Mouse (Mus musculus) midbrain, embryonic 13.5 days (tissue): ENCODE data around the gene Top3b. TPM values are rescaled to one million over a fixed set of nuclear protein-coding genes. Genes with fewer than 3 reads are reported as not detected.
"Not testable (repeated sequence)": the region's sequence is repeated elsewhere in the genome, so short reads cannot be mapped to it uniquely, and the experiment has no call there.

Experiments used
- ATAC-seq: fragments of 200-750 bp; cut with Nextera tagmentation; 2 replicates; pipeline ENCODE4 v1.8.0; 2017; ENCODE audit warnings: mild to moderate bottlenecking, moderate TSS enrichment, moderate library complexity
- H3K27ac ChIP-seq: fragments of 300-500 bp; sonication (generic); 2 replicates; pipeline ENCODE4 v1.5.1; 2015; ENCODE audit warnings: inconsistent platforms, mild to moderate bottlenecking, moderate library complexity
- H3K27me3 ChIP-seq: fragments of 300-500 bp; sonication (generic); 2 replicates; pipeline ENCODE4 v1.6.1; 2015; ENCODE audit warnings: mild to moderate bottlenecking, inconsistent platforms
- H3K36me3 ChIP-seq: fragments of 300-500 bp; sonication (generic); 2 replicates; pipeline ENCODE4 v1.6.1; 2015; ENCODE audit warnings: mild to moderate bottlenecking, inconsistent platforms
- H3K4me1 ChIP-seq: fragments of 300-500 bp; sonication (generic); replicated peaks from 2 replicates; pipeline ENCODE4 v1.6.1; 2015; ENCODE audit warnings: inconsistent platforms
- H3K4me2 ChIP-seq: fragments of 300-500 bp; sonication (generic); replicated peaks from 2 replicates; pipeline ENCODE4 v1.6.1; 2015; ENCODE audit warnings: moderate library complexity, mild to moderate bottlenecking, inconsistent platforms
- H3K4me3 ChIP-seq: fragments of 300-500 bp; sonication (generic); replicated peaks from 2 replicates; pipeline ENCODE4 v1.5.1; 2015; ENCODE audit warnings: mild to moderate bottlenecking, inconsistent platforms
- H3K9ac ChIP-seq: fragments of 300-500 bp; sonication (generic); replicated peaks from 2 replicates; pipeline ENCODE4 v1.6.1; 2015; ENCODE audit warnings: mild to moderate bottlenecking, inconsistent platforms
- H3K9me3 ChIP-seq: fragments of 300-500 bp; sonication (generic); 2 replicates; pipeline ENCODE4 v1.6.1; 2016; ENCODE audit warnings: mild to moderate bottlenecking, inconsistent platforms
- WGBS: fragments of 180-500 bp; shearing (Covaris S2); methylation state at CpG from one replicate; pipeline ENCODE4 v1.1.7; 2015; 5-methylcytosine and 5-hydroxymethylcytosine counted together
- polyA plus RNA-seq: library from polyadenylated mRNA; unstranded; fragments of >200 nt; fragmentation: Nextera tagmentation; extraction: Ambion mirVana; gene quantifications from 2 replicates; pipeline ENCODE4 v1.2.1, GENCODE M21; 2015

Gene Top3b
- polyA plus RNA-seq, 1 experiment from 2014 or later, result 73.7 TPM

GRCm38 (mm10) chr16:16903188-16903587 is 32.7 kb downstream of the Top3b start:
- Histone ChIP-seq H3K36me3 (peaks cover 64% of the 10 kb centered on the region), H3K4me2 (no peak overlapping the region), H3K9ac (no peak overlapping the region), H3K9me3 (no peaks in the 10 kb centered on the region), H3K4me1 (peaks cover 5% of the 10 kb centered on the region), H3K27me3 (no peaks in the 10 kb centered on the region), H3K27ac (no peak overlapping the region), H3K4me3 (no peak overlapping the region)
- ATAC-seq, result 0 out of 2 replicates have a peak, but pooled peaks have one; percentile 7
- 87% methylated on average over 5 of the region's 5 CpGs for WGBS

GRCm38 (mm10) chr16:16907799-16908198 is 37.3 kb downstream of the Top3b start:
- no peak overlapping the region for H3K4me2 ChIP-seq
- 84% methylated on average over 6 of the region's 6 CpGs for WGBS
- no peaks in the 10 kb centered on the region for H3K9me3 ChIP-seq
- no peak overlapping the region for H3K27ac ChIP-seq
- ATAC-seq, result no peak
- H3K4me3 ChIP-seq, result no peak overlapping the region
- no peaks in the 10 kb centered on the region for H3K27me3 ChIP-seq
- H3K36me3 ChIP-seq, result peaks cover 88% of the 10 kb centered on the region
- H3K4me1 ChIP-seq, result peaks cover 7% of the 10 kb centered on the region
- H3K9ac ChIP-seq, result no peak overlapping the region

GRCm38 (mm10) chr16:16911641-16912597 is 41.4 kb downstream of the Top3b start:
- Histone ChIP-seq H3K4me1 (peaks cover 7% of the 10 kb centered on the region), H3K27me3 (no peaks in the 10 kb centered on the region), H3K4me2 (no peak overlapping the region), H3K4me3 (no peak overlapping the region), H3K9me3 (no peaks in the 10 kb centered on the region), H3K9ac (no peak overlapping the region), H3K27ac (peak overlapping the region; percentile 67), H3K36me3 (peaks cover 86% of the 10 kb centered on the region)
- WGBS, result 29% methylated on average over 13 of the region's 13 CpGs
- peak; percentile 98 for ATAC-seq

GRCm38 (mm10) chr16:16913440-16913839 is 42.9 kb downstream of the Top3b start:
- WGBS, result 86% methylated on average over 1 of the region's 1 CpGs
- H3K27ac ChIP-seq, result no peak overlapping the region
- no peak for ATAC-seq
- H3K4me3 ChIP-seq, result no peak overlapping the region
- H3K36me3 ChIP-seq, result peaks cover 90% of the 10 kb centered on the region
- no peaks in the 10 kb centered on the region for H3K9me3 ChIP-seq
- peaks cover 7% of the 10 kb centered on the region for H3K4me1 ChIP-seq
- no peak overlapping the region for H3K9ac ChIP-seq
- no peaks in the 10 kb centered on the region for H3K27me3 ChIP-seq
- H3K4me2 ChIP-seq, result no peak overlapping the region

- no peaks in the 10 kb centered on the region for H3K4me1 ChIP-seq
- H3K36me3 ChIP-seq, result peaks cover 99% of the 10 kb centered on the region
- H3K9ac ChIP-seq, result no peak overlapping the region
- H3K4me3 ChIP-seq, result no peak overlapping the region
- no peak overlapping the region for H3K27ac ChIP-seq
- H3K4me2 ChIP-seq, result no peak overlapping the region
- H3K9me3 ChIP-seq, result no peaks in the 10 kb centered on the region
- WGBS, result 92% methylated on average over 7 of the region's 7 CpGs
- ATAC-seq, result no peak
- H3K27me3 ChIP-seq, result no peaks in the 10 kb centered on the region
Observed at GRCm38 (mm10) chr16:16918441-16919117, 48.0 kb downstream of the Top3b start.

GRCm38 (mm10) chr16:16921021-16921435 is 50.5 kb downstream of the Top3b start:
- H3K4me1 ChIP-seq, result no peaks in the 10 kb centered on the region
- H3K27me3 ChIP-seq, result no peaks in the 10 kb centered on the region
- no peaks in the 10 kb centered on the region for H3K9me3 ChIP-seq
- H3K36me3 ChIP-seq, result peaks cover 93% of the 10 kb centered on the region
- 83% methylated on average over 3 of the region's 3 CpGs for WGBS
- no peak overlapping the region for H3K4me3 ChIP-seq
- ATAC-seq, result no peak
- H3K4me2 ChIP-seq, result no peak overlapping the region
- no peak overlapping the region for H3K27ac ChIP-seq
- H3K9ac ChIP-seq, result no peak overlapping the region

- WGBS, result 94% methylated on average over 3 of the region's 3 CpGs
Observed at GRCm38 (mm10) chr16:16924481-16924880, 53.9 kb downstream of the Top3b start.

GRCm38 (mm10) chr16:16926536-16926935 is 56.0 kb downstream of the Top3b start:
- Histone ChIP-seq H3K27me3 (no peaks in the 10 kb centered on the region), H3K4me2 (no peak overlapping the region), H3K9ac (no peak overlapping the region), H3K4me1 (peaks cover 14% of the 10 kb centered on the region), H3K4me3 (no peak overlapping the region), H3K27ac (no peak overlapping the region), H3K9me3 (no peaks in the 10 kb centered on the region), H3K36me3 (peaks cover 50% of the 10 kb centered on the region)
- WGBS, result 15% methylated on average over 5 of the region's 5 CpGs
- ATAC-seq, result no peak

More at GRCm38 (mm10) chr16:16924481-16924880, 53.9 kb downstream of the Top3b start:
- ATAC-seq, result no peak
- Histone ChIP-seq H3K9ac (no peak overlapping the region), H3K4me2 (no peak overlapping the region), H3K4me1 (peaks cover 9% of the 10 kb centered on the region), H3K36me3 (peaks cover 70% of the 10 kb centered on the region), H3K9me3 (no peaks in the 10 kb centered on the region), H3K27ac (no peak overlapping the region; the same call in 1 of the 2 replicates), H3K27me3 (no peaks in the 10 kb centered on the region), H3K4me3 (no peak overlapping the region)

GRCm38 (mm10) chr16:16928908-16929307 is 58.4 kb downstream of the Top3b start:
- not testable (repeated sequence) for H3K27ac ChIP-seq
- peaks cover 27% of the 10 kb centered on the region for H3K36me3 ChIP-seq
- WGBS, result 46% methylated on average over 3 of the region's 3 CpGs

GRCm38 (mm10) chr16:16930326-16930725 is 59.8 kb downstream of the Top3b start:
- Histone ChIP-seq H3K27ac (no peak overlapping the region), H3K27me3 (no peaks in the 10 kb centered on the region), H3K4me1 (peaks cover 14% of the 10 kb centered on the region), H3K9ac (no peak overlapping the region), H3K9me3 (no peaks in the 10 kb centered on the region), H3K4me3 (no peak overlapping the region), H3K4me2 (no peak overlapping the region), H3K36me3 (peaks cover 15% of the 10 kb centered on the region)
- no peak for ATAC-seq
- 88% methylated on average over 3 of the region's 3 CpGs for WGBS

More at GRCm38 (mm10) chr16:16928908-16929307, 58.4 kb downstream of the Top3b start:
- H3K9me3 ChIP-seq, H3K27me3 ChIP-seq, H3K9ac ChIP-seq, H3K4me2 ChIP-seq, H3K4me3 ChIP-seq: not testable (repeated sequence)
- peaks cover 14% of the 10 kb centered on the region for H3K4me1 ChIP-seq
- peak; percentile 55 for ATAC-seq

- WGBS, result 78% methylated on average over 5 of the region's 5 CpGs
- Histone ChIP-seq H3K36me3 (peaks cover 12% of the 10 kb centered on the region), H3K4me1 (peaks cover 14% of the 10 kb centered on the region), H3K9ac (no peak overlapping the region), H3K4me2 (no peak overlapping the region), H3K27ac (no peak overlapping the region), H3K9me3 (no peaks in the 10 kb centered on the region), H3K4me3 (no peak overlapping the region), H3K27me3 (no peaks in the 10 kb centered on the region)
- peak; percentile 62 for ATAC-seq
Observed at GRCm38 (mm10) chr16:16930810-16931296, 60.3 kb downstream of the Top3b start.

- ATAC-seq, result no peak
- Histone ChIP-seq H3K27me3 (no peaks in the 10 kb centered on the region), H3K4me2 (no peak overlapping the region), H3K9me3 (no peaks in the 10 kb centered on the region), H3K4me1 (no peaks in the 10 kb centered on the region), H3K36me3 (no peaks in the 10 kb centered on the region), H3K4me3 (no peak overlapping the region), H3K27ac (no peak overlapping the region), H3K9ac (no peak overlapping the region)
- whole genome bisulfite sequencing, result 94% methylated on average over 9 of the region's 9 CpGs
Observed at GRCm38 (mm10) chr16:16939543-16939942, 69.0 kb downstream of the Top3b start.
